Mouse (Mus musculus): Measurements from ENCODE around the gene Phf21a. TPM values are rescaled to one million over a fixed set of nuclear protein-coding genes. Genes with fewer than 3 reads are reported as not detected.

The Phf21a gene
- total and polyA plus RNA-seq, 3 experiments, result 8.8 to 76.4 (median 26.8) TPM

GRCm38 (mm10) chr2:92379783-92380494 is 287.0 kb downstream of the Phf21a start:
- DNase-seq (ENCODE audit: low spot score), result no peak
- no peaks in the 10 kb centered on the region for H3K9me3 ChIP-seq (replicated peaks)
- TF ChIP-seq CTCF (IDR thresholded peaks at IDR 0.05; ENCODE audit: low read depth, low read length), result no peak
- no peak for TF ChIP-seq TAL1 (conservative IDR thresholded peaks at IDR 0.05; ENCODE audit: low read depth, low read length)
- no peak for TF ChIP-seq POLR2AphosphoS5 (IDR thresholded peaks at IDR 0.05; ENCODE audit: insufficient replicate concordance, low read depth, low read length)
- TF ChIP-seq GATA2 (IDR thresholded peaks at IDR 0.05; ENCODE audit: borderline replicate concordance, low read depth, low read length), result no peak
- no peak for TF ChIP-seq GATA1 (IDR thresholded peaks at IDR 0.05; ENCODE audit: borderline replicate concordance, low read length)
- H3K36me3 ChIP-seq (replicated peaks), result peaks cover 76% of the 10 kb centered on the region
- H3K4me3 ChIP-seq (ENCODE audit: low read depth, low read length), result no peak overlapping the region
- peaks cover 24% of the 10 kb centered on the region for H3K4me1 ChIP-seq (ENCODE audit: insufficient read depth, low read depth, low read length)
- H3K27me3 ChIP-seq (ENCODE audit: insufficient read depth, low read length), result peaks cover 7% of the 10 kb centered on the region
- no peak for ATAC-seq (ENCODE audit: extremely low read depth, insufficient number of reproducible peaks, low FRiP score, poor library complexity, severe bottlenecking)

GRCm38 (mm10) chr2:92380495-92381050 is 287.7 kb downstream of the Phf21a start:
- DNase-seq (ENCODE audit: low spot score), result no peak
- no peaks in the 10 kb centered on the region for H3K9me3 ChIP-seq (replicated peaks)
- H3K4me3 ChIP-seq (ENCODE audit: low read depth, low read length), result no peak overlapping the region
- H3K36me3 ChIP-seq (replicated peaks), result peaks cover 76% of the 10 kb centered on the region
- no peak for ATAC-seq (ENCODE audit: extremely low read depth, insufficient number of reproducible peaks, low FRiP score, poor library complexity, severe bottlenecking)
- TF ChIP-seq GATA2 (IDR thresholded peaks at IDR 0.05; ENCODE audit: borderline replicate concordance, low read depth, low read length) (no peak), CTCF (IDR thresholded peaks at IDR 0.05; ENCODE audit: low read depth, low read length) (no peak), POLR2AphosphoS5 (IDR thresholded peaks at IDR 0.05; ENCODE audit: insufficient replicate concordance, low read depth, low read length) (no peak), TAL1 (conservative IDR thresholded peaks at IDR 0.05; ENCODE audit: low read depth, low read length) (no peak)
- peaks cover 27% of the 10 kb centered on the region for H3K4me1 ChIP-seq (ENCODE audit: insufficient read depth, low read depth, low read length)
- H3K27me3 ChIP-seq (ENCODE audit: insufficient read depth, low read length), result peaks cover 13% of the 10 kb centered on the region

- Histone ChIP-seq H3K9me3 (replicated peaks) (no peaks in the 10 kb centered on the region), H3K27me3 (ENCODE audit: insufficient read depth, low read length) (peaks cover 19% of the 10 kb centered on the region), H3K4me1 (ENCODE audit: insufficient read depth, low read depth, low read length) (peaks cover 22% of the 10 kb centered on the region), H3K4me3 (ENCODE audit: low read depth, low read length) (no peak overlapping the region), H3K36me3 (replicated peaks) (peaks cover 76% of the 10 kb centered on the region)
- TF ChIP-seq GATA1 (IDR thresholded peaks at IDR 0.05; ENCODE audit: borderline replicate concordance, low read length), result no peak
- no peak for ATAC-seq (ENCODE audit: extremely low read depth, insufficient number of reproducible peaks, low FRiP score, poor library complexity, severe bottlenecking)
- no peak for DNase-seq (ENCODE audit: low spot score)
Measured at GRCm38 (mm10) chr2:92381161-92381560, 288.2 kb downstream of the Phf21a start.

- Histone ChIP-seq H3K4me3 (ENCODE audit: low read depth, low read length) (no peak within 1 kb of the TSS), H3K36me3 (replicated peaks) (peaks cover 68% of the 10 kb centered on the region), H3K4me1 (ENCODE audit: insufficient read depth, low read depth, low read length) (peaks cover 17% of the 10 kb centered on the region), H3K9me3 (replicated peaks) (no peaks in the 10 kb centered on the region), H3K27me3 (ENCODE audit: insufficient read depth, low read length) (peaks cover 28% of the 10 kb centered on the region)
- DNase-seq (ENCODE audit: low spot score) (no peak), ATAC-seq (ENCODE audit: extremely low read depth, insufficient number of reproducible peaks, low FRiP score, poor library complexity, severe bottlenecking) (no peak)
- TF ChIP-seq POLR2AphosphoS5 (IDR thresholded peaks at IDR 0.05; ENCODE audit: insufficient replicate concordance, low read depth, low read length) (no peak), GATA1 (IDR thresholded peaks at IDR 0.05; ENCODE audit: borderline replicate concordance, low read length) (no peak), TAL1 (conservative IDR thresholded peaks at IDR 0.05; ENCODE audit: low read depth, low read length) (no peak), GATA2 (IDR thresholded peaks at IDR 0.05; ENCODE audit: borderline replicate concordance, low read depth, low read length) (no peak), CTCF (IDR thresholded peaks at IDR 0.05; ENCODE audit: low read depth, low read length) (no peak)
Measured at GRCm38 (mm10) chr2:92381901-92382588, 289.1 kb downstream of the Phf21a start, which contains the start of gene 1700029I15Rik. Gene 1700029I15Rik, plus strand, starts transcription at chr2:92382538.

GRCm38 (mm10) chr2:92382759-92383158 is 289.8 kb downstream of the Phf21a start:
- ATAC-seq (ENCODE audit: extremely low read depth, insufficient number of reproducible peaks, low FRiP score, poor library complexity, severe bottlenecking) (no peak), DNase-seq (ENCODE audit: low spot score) (no peak)
- peaks cover 35% of the 10 kb centered on the region for H3K27me3 ChIP-seq (ENCODE audit: insufficient read depth, low read length)
- no peak overlapping the region for H3K4me3 ChIP-seq (ENCODE audit: low read depth, low read length)
- TF ChIP-seq CTCF (IDR thresholded peaks at IDR 0.05; ENCODE audit: low read depth, low read length) (no peak), TAL1 (conservative IDR thresholded peaks at IDR 0.05; ENCODE audit: low read depth, low read length) (no peak)
- peaks cover 10% of the 10 kb centered on the region; the same call in 1 of the 2 replicates for H3K4me1 ChIP-seq (ENCODE audit: insufficient read depth, low read depth, low read length)
- H3K9me3 ChIP-seq (replicated peaks), result no peaks in the 10 kb centered on the region
- peaks cover 61% of the 10 kb centered on the region for H3K36me3 ChIP-seq (replicated peaks)

GRCm38 (mm10) chr2:92384101-92384500 is 291.2 kb downstream of the Phf21a start:
- DNase-seq (ENCODE audit: low spot score) (no peak), ATAC-seq (ENCODE audit: extremely low read depth, insufficient number of reproducible peaks, low FRiP score, poor library complexity, severe bottlenecking) (no peak)
- peaks cover 48% of the 10 kb centered on the region for H3K36me3 ChIP-seq (replicated peaks)
- peaks cover 49% of the 10 kb centered on the region for H3K27me3 ChIP-seq (ENCODE audit: insufficient read depth, low read length)
- TF ChIP-seq GATA2 (IDR thresholded peaks at IDR 0.05; ENCODE audit: borderline replicate concordance, low read depth, low read length), result no peak
- no peak for TF ChIP-seq CTCF (IDR thresholded peaks at IDR 0.05; ENCODE audit: low read depth, low read length)
- no peak for TF ChIP-seq TAL1 (conservative IDR thresholded peaks at IDR 0.05; ENCODE audit: low read depth, low read length)
- no peak for TF ChIP-seq GATA1 (IDR thresholded peaks at IDR 0.05; ENCODE audit: borderline replicate concordance, low read length)
- no peak for TF ChIP-seq POLR2AphosphoS5 (IDR thresholded peaks at IDR 0.05; ENCODE audit: insufficient replicate concordance, low read depth, low read length)
- no peaks in the 10 kb centered on the region for H3K9me3 ChIP-seq (replicated peaks)
- H3K4me3 ChIP-seq (ENCODE audit: low read depth, low read length), result no peak overlapping the region
- H3K4me1 ChIP-seq (ENCODE audit: insufficient read depth, low read depth, low read length), result peaks cover 14% of the 10 kb centered on the region; the same call in 1 of the 2 replicates

Measured in G1E (cell line).